Mouse (Mus musculus) erythroblast, embryonic 14.5 days (primary cell): ENCODE measurements around the gene Tspan18. TPM values are rescaled to one million over a fixed set of nuclear protein-coding genes. Genes with fewer than 3 reads are reported as not detected.

Experiments
- H3K27me3 ChIP-seq: 2 replicates; pipeline ENCODE4 v1.6.1; 2012; ENCODE audit warnings: inconsistent platforms; ENCODE audit not compliant: control insufficient read depth
- H3K36me3 ChIP-seq: 2 replicates; pipeline ENCODE4 v1.6.1; 2012; ENCODE audit warnings: mild to moderate bottlenecking, inconsistent platforms; ENCODE audit not compliant: control insufficient read depth
- H3K4me1 ChIP-seq: 2 replicates; pipeline ENCODE4 v1.6.1; 2012; ENCODE audit warnings: inconsistent platforms; ENCODE audit not compliant: control insufficient read depth
- H3K4me3 ChIP-seq: replicated peaks from 2 replicates; pipeline ENCODE3; 2012; ENCODE audit warnings: moderate library complexity, mild to moderate bottlenecking, inconsistent platforms
- H3K9me3 ChIP-seq: 2 replicates; pipeline ENCODE4 v1.6.1; 2012; ENCODE audit warnings: low read length, inconsistent platforms, mixed read lengths; ENCODE audit not compliant: control insufficient read depth
- GATA1 ChIP-seq: IDR thresholded peaks from 2 replicates; pipeline ENCODE4 v1.6.1; 2012; ENCODE audit warnings: low read length, inconsistent platforms, mixed read lengths
- TAL1 ChIP-seq: IDR thresholded peaks from 3 replicates; pipeline ENCODE4 v1.6.1; 2012; ENCODE audit warnings: low read length, inconsistent platforms, mixed read lengths
- polyA plus RNA-seq: library from polyadenylated mRNA; stranded (reverse); fragments of >175 nt; gene quantifications from 2 replicates; pipeline ENCODE4 v1.2.3, GENCODE M21; 2012

Tspan18 gene
- polyA plus RNA-seq, 1 experiment = 0.50 TPM

DNA sequence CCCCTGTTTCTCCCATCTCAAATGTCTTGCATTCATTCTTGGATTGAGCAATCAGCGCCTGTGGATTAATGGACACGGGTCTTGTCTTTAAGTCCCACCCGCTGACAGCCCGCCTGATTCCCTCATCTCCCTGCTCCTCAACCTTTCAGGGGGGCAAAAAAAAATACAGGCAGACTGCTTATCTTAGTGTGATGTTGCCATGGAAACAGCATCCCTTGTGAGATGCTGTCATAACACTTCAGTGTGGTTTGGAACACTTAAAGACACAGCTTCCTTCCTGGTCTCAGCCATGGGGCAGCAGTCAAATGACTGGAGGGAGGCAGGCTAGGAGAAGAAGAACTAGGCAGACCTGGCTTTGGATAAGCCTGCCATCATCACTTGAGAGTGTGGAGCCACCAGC lies 47.0 kb downstream of the Tspan18 start:
- no peaks in the 10 kb centered on the region for H3K4me1 ChIP-seq
- no peak for TF ChIP-seq TAL1
- no peak for TF ChIP-seq GATA1

DNA sequence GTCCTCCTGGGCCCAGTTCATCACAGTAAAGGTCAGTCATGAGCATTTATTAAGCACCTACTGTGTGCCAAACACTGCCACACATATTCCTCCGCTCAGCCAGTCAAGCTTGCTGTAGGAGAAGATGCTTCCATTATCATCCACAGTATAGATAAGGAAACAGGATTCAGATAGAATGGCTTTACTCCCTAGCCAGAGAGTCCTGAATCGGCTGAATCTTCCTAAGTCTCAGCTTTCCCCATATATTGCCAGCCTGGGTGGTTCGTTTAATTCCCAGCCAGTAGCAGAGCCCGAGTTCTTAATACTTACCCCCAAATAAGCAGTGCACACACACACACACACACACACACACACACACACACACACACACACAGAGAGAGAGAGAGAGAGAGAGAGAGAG lies 47.6 kb downstream of the Tspan18 start:
- Histone ChIP-seq H3K9me3 (no peaks in the 10 kb centered on the region), H3K36me3 (no peaks in the 10 kb centered on the region), H3K4me3 (no peak overlapping the region), H3K27me3 (no peaks in the 10 kb centered on the region), H3K4me1 (no peaks in the 10 kb centered on the region)
- TF ChIP-seq GATA1 (no peak), TAL1 (no peak)

More for the DNA sequence above, 47.0 kb downstream of the Tspan18 start:
- H3K27me3 ChIP-seq = no peaks in the 10 kb centered on the region
- no peaks in the 10 kb centered on the region for H3K36me3 ChIP-seq
- H3K4me3 ChIP-seq = no peak overlapping the region
- no peaks in the 10 kb centered on the region for H3K9me3 ChIP-seq

DNA sequence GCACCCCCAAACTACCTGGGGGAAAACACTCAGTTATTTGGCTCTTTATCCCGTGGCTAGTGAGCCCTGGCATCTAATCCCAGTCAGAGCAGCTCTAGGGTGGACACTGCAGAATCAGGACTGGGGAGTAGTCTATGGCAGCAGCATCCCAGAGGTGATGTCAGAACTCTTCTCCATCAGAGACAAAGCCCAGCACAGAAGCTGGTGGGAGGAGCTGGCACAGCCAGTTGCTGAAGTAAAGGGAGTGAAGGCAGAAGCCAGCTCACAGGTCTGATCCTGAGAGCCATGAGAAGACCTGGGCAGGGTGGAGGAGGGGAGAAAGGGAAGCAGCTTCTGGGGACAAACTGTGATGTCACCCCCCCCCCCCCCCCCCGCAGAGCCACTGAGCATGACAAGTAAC lies 48.0 kb downstream of the Tspan18 start:
- Histone ChIP-seq H3K9me3 (no peaks in the 10 kb centered on the region), H3K4me1 (no peaks in the 10 kb centered on the region), H3K36me3 (no peaks in the 10 kb centered on the region), H3K27me3 (no peaks in the 10 kb centered on the region), H3K4me3 (no peak overlapping the region)
- TF ChIP-seq TAL1 (no peak), GATA1 (no peak)

DNA sequence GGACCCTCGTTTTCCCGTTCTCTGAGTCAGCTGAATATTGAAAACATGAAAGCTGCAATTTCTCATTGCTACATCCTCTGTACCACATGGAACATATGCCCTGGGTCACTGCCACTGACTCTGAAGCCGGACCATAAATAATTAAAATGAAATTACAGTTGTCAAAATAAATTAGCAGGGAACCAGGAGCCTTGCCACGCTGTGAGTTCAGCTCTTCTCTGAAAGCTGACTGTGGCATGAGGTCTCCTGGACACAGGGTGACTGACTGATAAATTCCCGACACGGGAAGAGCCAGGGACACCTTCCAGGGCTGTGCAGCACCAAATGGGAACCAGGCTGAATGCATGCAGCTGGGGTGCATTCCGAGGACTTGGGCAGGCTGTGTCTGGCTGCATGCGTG lies 48.5 kb downstream of the Tspan18 start:
- Histone ChIP-seq H3K9me3 (no peaks in the 10 kb centered on the region), H3K36me3 (no peaks in the 10 kb centered on the region), H3K27me3 (no peaks in the 10 kb centered on the region), H3K4me1 (no peaks in the 10 kb centered on the region), H3K4me3 (no peak overlapping the region)
- TF ChIP-seq TAL1 (no peak), GATA1 (no peak)

DNA sequence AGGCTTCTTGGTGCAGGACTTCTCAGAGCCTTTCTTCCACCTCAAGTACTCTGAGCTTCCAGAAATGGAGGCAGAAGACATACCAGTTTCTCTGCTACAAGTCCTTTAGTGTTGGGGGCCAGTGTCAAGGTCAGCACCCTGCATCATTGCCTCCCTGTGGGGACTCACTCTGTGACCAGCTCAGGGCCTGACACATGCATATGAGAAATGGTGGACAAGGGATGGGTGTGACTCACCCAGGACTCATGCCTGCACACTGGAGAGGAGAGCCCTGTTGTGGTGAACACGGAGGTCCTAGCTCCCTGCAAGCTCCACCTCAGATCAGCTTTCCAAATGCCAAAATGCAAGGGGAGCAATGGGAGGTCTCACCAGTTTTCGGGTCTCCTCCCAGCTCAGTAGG lies 49.7 kb downstream of the Tspan18 start:
- Histone ChIP-seq H3K9me3 (no peaks in the 10 kb centered on the region), H3K4me3 (no peak overlapping the region), H3K4me1 (no peaks in the 10 kb centered on the region), H3K27me3 (no peaks in the 10 kb centered on the region), H3K36me3 (no peaks in the 10 kb centered on the region)
- TF ChIP-seq GATA1 = no peak
- TF ChIP-seq TAL1 = no peak

DNA sequence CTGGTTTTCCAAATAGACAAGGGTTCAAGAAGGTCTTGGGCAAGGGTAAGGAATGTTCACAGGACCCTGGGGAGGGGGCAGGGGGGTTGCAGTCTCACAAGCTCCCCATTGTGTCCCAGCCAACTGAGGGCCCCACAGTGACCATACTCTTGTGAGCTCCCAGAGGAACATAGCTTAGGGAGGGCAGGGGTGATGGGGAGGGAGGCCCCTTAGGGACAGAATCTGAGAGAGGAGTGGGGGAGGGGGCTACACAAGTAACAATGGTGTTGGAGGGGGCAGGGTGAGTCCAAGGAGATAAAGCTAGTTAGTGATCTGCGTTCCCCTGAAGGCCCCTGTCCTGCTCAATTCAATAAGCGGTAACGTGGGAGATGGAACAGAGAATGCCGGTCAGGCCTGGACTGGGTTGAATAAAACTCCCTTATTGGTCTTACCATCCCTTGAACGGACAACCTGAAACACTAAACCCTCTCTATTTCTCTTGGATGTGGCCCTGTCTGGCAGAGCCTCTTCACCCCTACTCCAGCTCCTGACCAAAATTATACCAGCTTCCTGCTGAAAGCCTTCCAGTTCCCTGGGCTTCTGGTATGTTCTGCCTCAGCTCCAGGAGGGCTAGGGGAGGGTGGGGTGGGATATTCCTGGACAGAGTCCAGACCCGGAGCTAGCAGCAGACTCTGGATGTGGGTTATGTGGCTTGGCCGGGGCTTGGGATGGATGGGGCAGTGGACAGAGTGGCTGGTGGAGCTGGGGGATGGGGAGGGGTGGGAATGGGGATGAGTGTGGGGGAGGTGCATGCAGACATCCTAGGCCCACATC lies 50.6 kb downstream of the Tspan18 start:
- Histone ChIP-seq H3K9me3 (no peaks in the 10 kb centered on the region), H3K4me1 (no peaks in the 10 kb centered on the region), H3K27me3 (no peaks in the 10 kb centered on the region), H3K4me3 (no peak overlapping the region), H3K36me3 (no peaks in the 10 kb centered on the region)
- TF ChIP-seq GATA1 = no peak

DNA sequence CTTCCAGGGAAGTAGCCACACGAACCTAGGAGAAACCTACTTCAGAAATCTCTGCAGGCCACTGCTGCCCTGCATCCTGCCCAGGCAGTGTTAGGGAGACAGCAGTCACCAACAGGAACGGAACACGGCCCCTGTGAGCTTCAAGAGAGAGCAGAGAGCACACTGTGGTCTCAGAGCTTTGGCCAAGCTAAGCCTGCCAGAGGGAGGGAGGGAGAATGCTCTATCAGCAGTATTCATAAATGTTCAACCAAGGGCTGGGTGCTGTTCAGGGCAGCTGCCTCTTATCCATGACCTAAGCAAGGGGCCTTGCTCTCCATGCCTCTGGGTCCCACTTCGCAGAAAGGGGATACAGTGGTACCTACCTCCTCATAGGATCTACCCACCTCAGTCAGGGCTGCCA lies 51.7 kb downstream of the Tspan18 start:
- Histone ChIP-seq H3K9me3 (no peaks in the 10 kb centered on the region), H3K27me3 (no peaks in the 10 kb centered on the region), H3K4me3 (no peak overlapping the region), H3K36me3 (no peaks in the 10 kb centered on the region), H3K4me1 (no peaks in the 10 kb centered on the region)
- TF ChIP-seq TAL1 (no peak), GATA1 (no peak)

DNA sequence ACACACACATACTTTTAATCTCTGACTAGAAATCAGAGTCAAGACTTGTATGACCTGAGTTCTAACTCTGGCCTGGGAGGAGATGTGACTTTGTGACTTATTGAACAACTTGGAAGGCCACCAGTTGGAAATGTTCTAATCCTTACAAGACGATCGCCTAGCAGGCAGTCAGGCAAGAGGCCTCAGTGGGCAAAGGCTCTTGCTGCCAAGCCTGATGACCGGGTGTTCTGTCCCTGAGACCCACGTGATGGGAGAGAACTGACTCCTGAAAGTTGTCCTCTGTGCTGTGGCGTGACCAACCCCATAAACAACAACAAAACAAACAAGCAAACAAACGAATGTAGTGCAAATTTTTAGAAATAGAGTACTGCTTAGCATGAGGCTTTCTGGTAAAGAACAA lies 52.8 kb downstream of the Tspan18 start:
- Histone ChIP-seq H3K27me3 (no peaks in the 10 kb centered on the region), H3K9me3 (no peaks in the 10 kb centered on the region), H3K4me1 (no peaks in the 10 kb centered on the region), H3K4me3 (no peak overlapping the region), H3K36me3 (no peaks in the 10 kb centered on the region)
- no peak for TF ChIP-seq TAL1
- no peak for TF ChIP-seq GATA1

DNA sequence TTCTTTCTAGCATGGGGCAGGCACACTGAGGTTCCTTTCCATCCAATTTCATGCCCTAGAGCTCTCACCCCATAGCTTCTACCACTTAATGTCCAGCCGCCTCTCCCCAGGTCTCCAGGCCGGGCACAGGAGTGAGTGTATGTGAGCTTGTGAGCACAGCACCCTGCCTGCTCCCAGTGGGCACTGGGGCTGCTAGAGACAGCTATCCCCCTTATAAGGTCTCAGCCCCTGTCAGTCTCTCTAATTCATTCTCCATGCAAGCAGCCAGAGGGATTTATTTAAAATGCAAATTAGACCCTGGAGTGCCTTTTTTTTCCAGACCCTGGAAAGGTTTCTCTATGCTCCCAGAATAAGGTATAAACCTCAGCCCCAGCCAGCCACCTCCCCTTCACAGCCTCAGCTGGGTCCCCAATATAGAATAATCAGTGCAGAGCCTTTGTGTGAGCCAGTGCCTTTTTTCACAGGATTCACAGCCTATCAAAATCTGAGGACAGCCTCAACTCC lies 54.1 kb downstream of the Tspan18 start:
- H3K4me3 ChIP-seq = no peak overlapping the region
- no peak for TF ChIP-seq GATA1
- no peak for TF ChIP-seq TAL1
- no peaks in the 10 kb centered on the region for H3K4me1 ChIP-seq
- no peaks in the 10 kb centered on the region for H3K36me3 ChIP-seq
- no peaks in the 10 kb centered on the region for H3K9me3 ChIP-seq
- H3K27me3 ChIP-seq = no peaks in the 10 kb centered on the region
